Mouse (Mus musculus): Measurements from ENCODE around the gene Afg1l. TPM values are rescaled to one million over a fixed set of nuclear protein-coding genes. Genes with fewer than 3 reads are reported as not detected.

Gene Afg1l
- total RNA-seq, 2 experiments from 2014 or later, result 12.1 to 12.4 TPM

GRCm38 (mm10) chr10:42275871-42276501 is 202.4 kb downstream of the Afg1l start:
- peak in 1 of 2 experiments; percentile 17 for DNase-seq (ENCODE audit: low spot score in 2 of 2)
- intact Hi-C loops (cut with DNase I), result loop anchor here (1.0 to 5.0 kb wide), 7 partner anchors 233 to 464 kb away; no protein-coding TSS in a partner anchor

- peak; percentile 44 for DNase-seq (ENCODE audit: low spot score in 2 of 2)
- intact Hi-C loops (cut with DNase I), result loop anchor here (5.0 kb wide), 4 partner anchors 248 to 463 kb away; no protein-coding TSS in a partner anchor
These were observed 202.9 kb downstream of the Afg1l start for GRCm38 (mm10) chr10:42275401-42275870.

- DNase-seq (ENCODE audit: low spot score in 2 of 2), result no peak
- intact Hi-C loops (cut with DNase I), result loop anchor here (5.0 kb wide), 4 partner anchors 248 to 463 kb away; no protein-coding TSS in a partner anchor
These were observed 203.5 kb downstream of the Afg1l start for GRCm38 (mm10) chr10:42274712-42275400.

DNA sequence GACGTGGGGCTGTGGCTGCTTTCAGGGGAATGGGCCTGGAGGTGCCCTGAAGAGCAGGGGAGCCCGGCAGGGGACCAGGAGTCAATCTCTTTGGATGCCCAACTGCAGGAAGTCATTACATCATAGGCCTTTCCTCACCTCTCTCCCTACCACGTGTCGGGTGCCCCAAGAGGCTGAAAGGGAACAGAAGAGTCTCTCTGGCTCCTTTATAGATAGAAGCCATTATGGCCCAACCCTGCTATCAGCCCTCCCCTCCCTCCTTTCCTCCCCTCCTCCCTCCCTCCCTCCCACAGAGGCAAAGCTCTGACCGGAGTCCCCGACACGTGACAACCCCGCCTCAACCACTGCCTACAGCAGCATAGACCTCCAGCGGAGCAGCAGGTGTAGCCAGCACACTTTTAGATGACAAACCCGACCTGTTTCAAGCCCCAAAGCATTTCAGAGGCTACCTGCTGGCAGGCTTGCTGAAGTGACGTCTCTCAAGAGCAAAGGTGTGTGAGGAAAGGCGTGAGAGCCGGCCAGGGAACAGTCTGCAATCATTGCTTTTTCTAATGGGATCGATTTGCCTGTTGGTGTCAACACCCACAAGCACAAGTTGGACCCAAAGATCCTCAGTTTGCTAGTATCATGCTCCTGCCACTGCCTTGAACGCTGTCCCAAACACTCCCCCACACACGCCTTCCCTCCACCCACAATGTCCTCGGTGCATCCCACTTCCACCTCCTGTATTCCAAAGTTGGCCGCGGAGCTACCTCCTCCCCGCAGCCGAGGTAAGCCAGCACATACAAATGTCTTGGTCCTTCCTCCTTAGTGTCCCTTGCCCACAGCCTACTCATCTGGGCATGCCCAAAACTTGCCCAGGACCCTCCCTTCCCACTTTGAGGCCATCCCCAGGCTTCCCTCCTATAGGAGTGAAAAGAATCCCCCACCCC is 204.3 kb downstream of the Afg1l start:
- DNase-seq (ENCODE audit: low spot score in 2 of 2), result peak; percentile 37 to 39
- intact Hi-C loops (cut with DNase I), result no loop called here

DNA sequence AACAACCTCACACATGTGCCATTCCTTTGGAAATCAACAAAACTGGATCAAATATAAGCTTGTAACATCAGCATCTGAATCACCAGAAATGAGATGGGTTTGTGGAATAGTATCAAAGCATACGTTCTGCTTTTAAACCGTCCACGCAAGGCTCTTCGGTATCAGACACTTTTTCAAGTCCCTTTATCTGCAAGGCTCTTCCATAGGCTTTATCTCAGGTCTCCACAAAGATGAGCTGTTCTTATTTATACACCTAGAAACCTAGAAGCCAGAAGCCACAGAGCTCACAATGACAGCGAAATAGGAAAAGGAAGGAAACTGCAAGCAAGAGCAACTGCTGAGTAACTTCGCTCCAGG is 205.0 kb downstream of the Afg1l start:
- no peak for DNase-seq (ENCODE audit: low spot score in 2 of 2)
- intact Hi-C loops (cut with DNase I), result no loop called here

DNA sequence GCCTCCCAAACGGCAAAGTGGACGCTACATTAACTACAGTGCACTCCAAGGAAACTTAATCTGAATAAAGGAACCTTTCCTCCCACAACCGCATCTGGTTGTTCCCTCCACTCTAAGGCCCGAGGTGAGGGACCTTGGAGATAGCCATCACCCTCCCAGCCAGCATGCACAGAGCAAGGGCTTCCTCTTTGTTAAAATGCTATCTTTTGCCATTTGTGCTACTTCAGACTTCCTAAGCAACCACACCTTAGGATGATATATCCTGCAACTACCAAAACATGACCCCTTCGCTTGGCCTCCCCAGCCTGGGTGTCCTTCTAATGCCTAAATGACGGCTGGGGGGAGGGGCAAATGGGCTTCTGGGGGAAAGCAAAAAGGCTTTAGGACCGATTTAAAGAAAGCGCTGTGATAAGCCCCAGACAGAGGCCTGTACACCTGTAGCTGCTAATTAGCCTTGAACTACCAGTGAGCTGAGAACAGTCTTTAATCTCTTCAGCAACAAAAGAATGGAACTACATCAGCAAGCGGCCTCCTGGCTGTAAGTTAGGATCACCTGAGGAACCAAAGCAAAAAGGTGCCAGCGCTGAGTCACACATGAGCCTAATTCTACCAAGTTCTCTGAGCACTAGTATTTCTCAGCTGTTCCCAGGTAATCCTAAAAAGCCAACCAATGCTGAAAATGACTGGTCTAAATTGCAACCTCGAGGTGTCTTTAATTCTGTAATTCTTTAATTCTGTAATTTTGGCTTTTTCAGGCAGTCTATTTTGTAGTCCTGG is 206.7 kb downstream of the Afg1l start:
- DNase-seq (ENCODE audit: low spot score in 2 of 2), result no peak
- intact Hi-C loops (cut with DNase I), result no loop called here

GRCm38 (mm10) chr10:42270277-42271083 is 207.9 kb downstream of the Afg1l start:
- intact Hi-C loops (cut with DNase I), result no loop called here
- DNase-seq (ENCODE audit: low spot score in 2 of 2), result peak in 1 of 2 experiments; percentile 13

- DNase-seq (ENCODE audit: low spot score in 2 of 2), result no peak
- intact Hi-C loops (cut with DNase I), result no loop called here
These were observed 208.9 kb downstream of the Afg1l start for GRCm38 (mm10) chr10:42269281-42270025.

GRCm38 (mm10) chr10:42267811-42268545 is 210.4 kb downstream of the Afg1l start:
- no peak for DNase-seq (ENCODE audit: low spot score in 2 of 2)
- intact Hi-C loops (cut with DNase I), result no loop called here

- DNase-seq (ENCODE audit: low spot score in 2 of 2), result no peak
- intact Hi-C loops (cut with DNase I), result no loop called here
These were observed 213.2 kb downstream of the Afg1l start for GRCm38 (mm10) chr10:42265021-42265689.

- intact Hi-C loops (cut with DNase I), result no loop called here
These were observed 214.2 kb downstream of the Afg1l start for GRCm38 (mm10) chr10:42264195-42264594.

DNA sequence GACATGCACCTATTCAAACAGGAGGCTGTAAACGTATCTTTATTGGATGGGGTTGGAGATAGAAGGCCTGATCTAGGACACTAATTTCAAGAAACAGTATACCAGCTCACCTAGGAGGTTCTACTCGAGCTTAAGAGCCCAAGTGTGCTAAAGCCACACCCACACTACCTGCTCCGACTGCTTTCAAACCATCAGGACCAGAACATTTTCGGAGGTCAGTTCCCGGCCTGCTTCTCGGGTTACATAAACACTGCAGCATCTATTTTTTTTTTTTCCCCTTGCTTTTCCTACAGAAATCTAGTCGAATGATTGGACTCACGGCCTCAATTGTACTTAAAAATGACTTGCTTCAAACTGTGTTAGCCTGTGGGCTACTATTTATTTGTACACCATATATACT is 214.7 kb downstream of the Afg1l start:
- no peak for DNase-seq (ENCODE audit: low spot score in 2 of 2)
- intact Hi-C loops (cut with DNase I), result no loop called here

More at GRCm38 (mm10) chr10:42264195-42264594, 214.2 kb downstream of the Afg1l start:
- DNase-seq (ENCODE audit: low spot score in 2 of 2), result no peak

Other genes starting within 250 kb of the Afg1l start
- 10 to 100 TPM; 65.4 to 73.7 TPM for gene Foxo3, start 201.8 kb downstream of the Afg1l start, total RNA-seq (2021)
- gene Snx3, start 23.5 kb upstream of the Afg1l start, total RNA-seq (2021), result 100 to 1,000 TPM; 208 to 218 TPM
- 10 to 100 TPM; 13.1 to 13.8 TPM for gene Nr2e1, start 105.1 kb upstream of the Afg1l start, total RNA-seq (2021)
- gene Ostm1, start 105.3 kb upstream of the Afg1l start, total RNA-seq (2021), result 10 to 100 TPM; 49.3 to 50.1 TPM

All from left cerebral cortex, postnatal 25 days (tissue).